Mouse (Mus musculus) stomach, embryonic 15.5 days (tissue): ENCODE measurements around the gene Inhbc. TPM values are rescaled to one million over a fixed set of nuclear protein-coding genes. Genes with fewer than 3 reads are reported as not detected.
"Not testable (repeated sequence)": the region's sequence is repeated elsewhere in the genome, so short reads cannot be mapped to it uniquely, and the experiment has no call there.

Experiments
- ATAC-seq: fragments of 200-750 bp; cut with Nextera tagmentation; 2 replicates; pipeline ENCODE4 v1.8.0; 2017; ENCODE audit warnings: low read depth, moderate number of reproducible peaks, moderate TSS enrichment; ENCODE audit not compliant: insufficient read depth, low FRiP score
- H3K27ac ChIP-seq: fragments of 300-500 bp; sonication (generic); 2 replicates; pipeline ENCODE4 v1.5.1; 2015; ENCODE audit warnings: mild to moderate bottlenecking, inconsistent platforms
- H3K27me3 ChIP-seq: fragments of 300-500 bp; sonication (generic); replicated peaks from 2 replicates; pipeline ENCODE4 v1.6.1; 2015; ENCODE audit warnings: inconsistent platforms
- H3K36me3 ChIP-seq: fragments of 300-500 bp; sonication (generic); 2 replicates; pipeline ENCODE4 v1.6.1; 2015; ENCODE audit warnings: inconsistent platforms
- H3K4me1 ChIP-seq: fragments of 300-500 bp; sonication (generic); 2 replicates; pipeline ENCODE4 v1.6.1; 2015; ENCODE audit warnings: inconsistent platforms
- H3K4me2 ChIP-seq: fragments of 300-500 bp; sonication (generic); 2 replicates; pipeline ENCODE4 v1.6.1; 2015; ENCODE audit warnings: mild to moderate bottlenecking, inconsistent platforms
- H3K4me3 ChIP-seq: fragments of 300-500 bp; sonication (generic); replicated peaks from 2 replicates; pipeline ENCODE4 v1.5.1; 2015; ENCODE audit warnings: inconsistent platforms
- H3K9ac ChIP-seq: fragments of 300-500 bp; sonication (generic); 2 replicates; pipeline ENCODE4 v1.6.1; 2015; ENCODE audit warnings: inconsistent platforms
- H3K9me3 ChIP-seq: fragments of 300-500 bp; sonication (generic); 2 replicates; pipeline ENCODE4 v1.6.1; 2016; ENCODE audit warnings: inconsistent platforms
- WGBS: fragments of 180-500 bp; shearing (Covaris S2); methylation state at CpG from one replicate; pipeline ENCODE4 v1.1.7; 2015; 5-methylcytosine and 5-hydroxymethylcytosine counted together
- polyA plus RNA-seq: library from polyadenylated mRNA; unstranded; fragments of >200 nt; fragmentation: Nextera tagmentation; extraction: Ambion mirVana; gene quantifications from 2 replicates; pipeline ENCODE4 v1.2.1, GENCODE M21; 2015

Gene Inhbc
- polyA plus RNA-seq, 1 experiment from 2014 or later, result 0.27 TPM

DNA sequence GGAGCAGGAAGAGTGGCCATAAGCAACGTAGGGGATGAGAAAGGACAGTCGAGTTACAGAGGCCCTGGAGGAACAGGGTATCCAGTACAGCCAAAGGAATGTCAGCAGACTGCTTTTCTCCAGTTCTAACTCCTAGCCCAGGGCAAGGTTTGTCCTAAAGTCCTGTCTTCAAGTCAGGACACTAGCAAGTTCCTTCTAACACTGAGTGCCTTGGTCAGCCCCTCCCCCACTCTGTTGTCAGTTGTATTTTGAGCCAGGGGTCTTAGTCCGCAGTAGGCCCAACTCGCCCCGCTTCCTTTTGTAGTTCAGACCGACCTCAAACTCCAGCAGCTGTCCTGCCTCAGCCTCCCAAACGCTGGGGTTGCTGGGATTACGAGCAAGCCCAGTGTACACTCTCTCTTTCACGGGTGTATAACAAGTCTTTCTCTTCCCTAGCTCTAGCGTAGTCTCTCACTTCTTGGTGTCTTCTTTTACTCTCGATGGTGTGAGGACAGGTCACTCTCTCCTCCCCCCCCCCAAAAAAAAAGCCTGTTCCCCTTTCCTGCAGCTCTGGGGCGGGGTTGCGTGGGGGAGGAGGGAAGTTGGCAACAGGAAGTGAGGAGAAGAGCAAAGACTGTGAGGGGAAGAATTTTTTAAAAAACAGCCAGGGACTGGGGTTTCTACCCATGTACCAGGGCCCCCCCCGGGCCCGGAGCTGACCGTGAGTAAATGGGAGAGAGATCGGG is 46.9 kb downstream of the Inhbc start:
- no peak overlapping the region for H3K27ac ChIP-seq
- H3K4me2 ChIP-seq, result no peak overlapping the region
- peaks cover 27% of the 10 kb centered on the region; the same call in 1 of the 2 replicates for H3K27me3 ChIP-seq
- H3K4me1 ChIP-seq, result peaks cover 17% of the 10 kb centered on the region
- H3K9ac ChIP-seq, result no peak overlapping the region
- no peak overlapping the region for H3K4me3 ChIP-seq
- no peaks in the 10 kb centered on the region for H3K36me3 ChIP-seq
- no peak for ATAC-seq
- 68% methylated on average over 17 of the region's 17 CpGs for WGBS
- no peaks in the 10 kb centered on the region for H3K9me3 ChIP-seq

DNA sequence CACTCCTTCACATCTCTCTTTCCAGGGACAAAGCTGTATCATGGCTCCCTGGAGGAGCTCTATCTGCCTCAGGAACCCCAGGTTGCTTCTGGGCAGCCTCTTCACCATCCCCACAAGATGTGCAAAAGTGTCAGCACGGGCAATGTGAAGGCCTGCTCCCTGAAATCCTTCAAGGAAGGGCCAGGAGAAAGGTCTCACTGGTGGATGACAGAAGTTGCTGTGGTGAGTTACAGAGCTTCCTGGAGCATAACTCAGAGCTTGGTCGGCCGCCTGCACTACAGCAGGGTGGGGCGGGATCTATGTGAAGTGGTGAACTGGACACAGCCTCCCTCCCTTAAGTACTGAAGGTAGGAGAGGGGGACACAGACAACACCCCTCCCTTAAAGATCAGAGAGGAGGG is 47.6 kb downstream of the Inhbc start:
- Histone ChIP-seq H3K9ac (no peak overlapping the region), H3K4me1 (peaks cover 17% of the 10 kb centered on the region), H3K4me2 (no peak overlapping the region), H3K9me3 (no peaks in the 10 kb centered on the region), H3K27ac (no peak overlapping the region), H3K4me3 (no peak overlapping the region), H3K27me3 (peaks cover 23% of the 10 kb centered on the region; the same call in 1 of the 2 replicates), H3K36me3 (no peaks in the 10 kb centered on the region)
- 63% methylated on average over 4 of the region's 4 CpGs for WGBS
- ATAC-seq, result no peak

DNA sequence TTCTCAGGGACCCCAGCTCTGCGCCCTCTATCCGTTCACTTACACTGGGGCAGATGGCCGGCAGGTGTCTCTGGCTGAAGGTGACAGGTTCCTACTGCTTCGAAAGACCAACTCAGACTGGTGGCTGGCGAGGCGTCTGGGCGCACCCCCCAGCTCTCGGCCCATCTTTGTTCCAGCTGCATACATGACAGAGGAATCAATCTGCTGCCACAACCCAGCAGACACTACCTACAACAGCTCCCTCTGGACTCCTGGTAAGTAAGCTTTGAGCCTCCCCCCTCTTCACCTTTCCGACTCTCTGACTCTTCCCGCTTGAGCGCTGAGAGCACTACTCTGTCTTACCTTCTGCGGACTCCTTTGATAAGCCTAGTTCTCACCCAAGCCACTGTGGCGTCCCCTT is 48.1 kb downstream of the Inhbc start:
- Histone ChIP-seq H3K4me1 (peaks cover 17% of the 10 kb centered on the region), H3K27ac (no peak overlapping the region), H3K36me3 (no peaks in the 10 kb centered on the region), H3K9ac (no peak overlapping the region), H3K4me3 (no peak overlapping the region), H3K9me3 (no peaks in the 10 kb centered on the region), H3K4me2 (no peak overlapping the region), H3K27me3 (0 out of 2 replicates have a peak, but pooled peaks cover 18% of the 10 kb centered on the region)
- 60% methylated on average over 13 of the region's 13 CpGs for WGBS
- ATAC-seq, result no peak

DNA sequence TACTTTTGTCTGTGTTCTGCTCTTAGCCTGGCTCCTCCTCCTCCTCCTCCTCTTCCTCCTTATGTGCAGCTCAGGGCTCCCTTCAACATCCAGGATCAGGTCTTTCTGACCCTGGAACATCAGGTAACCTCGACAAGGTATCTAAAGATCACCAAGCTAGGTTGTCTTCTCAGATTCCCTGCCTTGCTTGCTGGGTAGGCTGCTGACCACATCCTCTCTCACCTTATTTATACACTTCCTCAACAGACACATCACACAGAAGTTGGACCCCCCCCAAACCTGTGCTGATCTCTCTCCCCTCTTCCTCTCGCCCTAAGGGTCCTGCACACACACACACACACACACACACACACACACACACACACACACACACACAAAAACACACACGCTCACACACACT is 48.6 kb downstream of the Inhbc start, which contains the start of gene Arhgap9:
Gene Arhgap9 (plus strand): TSS at position 344 of the 400 bp plus-strand sequence.
- H3K36me3 ChIP-seq, result no peaks in the 10 kb centered on the region
- no peak within 1 kb of the TSS for H3K4me3 ChIP-seq
- no peak for ATAC-seq
- no peak within 1 kb of the TSS for H3K27ac ChIP-seq
- WGBS, result 66% methylated on average over 3 of the region's 3 CpGs
- 0 out of 2 replicates have a peak, but pooled peaks cover 13% of the 10 kb centered on the region for H3K27me3 ChIP-seq
- H3K9me3 ChIP-seq, result no peaks in the 10 kb centered on the region
- no peak within 1 kb of the TSS for H3K4me2 ChIP-seq
- H3K4me1 ChIP-seq, result peaks cover 12% of the 10 kb centered on the region
- no peak within 1 kb of the TSS for H3K9ac ChIP-seq

DNA sequence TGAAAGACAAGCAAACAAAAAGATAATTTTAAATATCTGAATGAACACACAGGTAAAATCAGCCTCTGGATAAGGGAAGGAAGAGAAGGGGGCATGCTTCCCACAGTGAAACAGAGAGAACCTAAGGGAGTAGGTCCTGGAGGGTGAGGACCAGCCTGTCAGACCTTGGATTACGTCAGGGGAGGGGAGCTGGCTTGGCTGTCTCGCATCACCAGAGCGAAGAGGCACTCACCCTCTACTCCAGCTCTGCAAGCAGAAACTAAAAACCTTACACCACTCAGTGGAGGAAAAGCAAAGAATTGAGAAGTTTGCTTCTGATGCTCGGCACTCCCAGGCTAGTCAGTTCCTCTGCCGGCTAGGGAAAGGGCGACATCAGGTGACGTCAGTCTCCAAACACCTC is 50.3 kb downstream of the Inhbc start:
- WGBS, result 65% methylated on average over 7 of the region's 7 CpGs
- ATAC-seq, result no peak
- H3K27me3 ChIP-seq, result 0 out of 2 replicates have a peak, but pooled peaks cover 2% of the 10 kb centered on the region
- no peaks in the 10 kb centered on the region for H3K9me3 ChIP-seq
- H3K4me2 ChIP-seq, result no peak overlapping the region
- H3K27ac ChIP-seq, result no peak overlapping the region
- H3K36me3 ChIP-seq, result no peaks in the 10 kb centered on the region
- no peaks in the 10 kb centered on the region for H3K4me1 ChIP-seq
- H3K9ac ChIP-seq, result no peak overlapping the region
- no peak overlapping the region for H3K4me3 ChIP-seq

DNA sequence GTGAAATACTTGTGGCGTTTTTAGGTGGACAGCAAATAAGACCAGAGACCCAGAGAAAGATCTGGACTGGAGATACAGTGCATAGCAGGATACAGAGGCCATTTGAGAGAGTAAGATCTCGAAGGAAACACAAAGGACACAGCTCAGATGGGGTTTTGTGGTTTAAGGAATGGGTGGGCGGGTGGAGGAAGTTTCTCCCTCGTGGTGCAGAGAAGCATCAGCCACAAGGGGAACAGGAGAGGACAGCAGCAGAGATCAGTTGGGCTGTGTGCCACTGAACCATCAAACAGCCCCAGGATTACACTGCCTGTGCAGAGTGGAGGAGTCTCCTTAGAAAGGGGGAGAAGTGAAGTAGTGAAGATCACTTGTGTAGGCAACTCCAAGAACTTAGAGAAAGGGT is 52.2 kb downstream of the Inhbc start:
- Histone ChIP-seq H3K27me3 (no peaks in the 10 kb centered on the region), H3K4me1 (no peaks in the 10 kb centered on the region), H3K36me3 (no peaks in the 10 kb centered on the region), H3K27ac (no peak overlapping the region), H3K4me2 (no peak overlapping the region), H3K9me3 (no peaks in the 10 kb centered on the region), H3K9ac (no peak overlapping the region), H3K4me3 (no peak overlapping the region)
- ATAC-seq, result no peak
- 44% methylated on average over 4 of the region's 4 CpGs for WGBS

DNA sequence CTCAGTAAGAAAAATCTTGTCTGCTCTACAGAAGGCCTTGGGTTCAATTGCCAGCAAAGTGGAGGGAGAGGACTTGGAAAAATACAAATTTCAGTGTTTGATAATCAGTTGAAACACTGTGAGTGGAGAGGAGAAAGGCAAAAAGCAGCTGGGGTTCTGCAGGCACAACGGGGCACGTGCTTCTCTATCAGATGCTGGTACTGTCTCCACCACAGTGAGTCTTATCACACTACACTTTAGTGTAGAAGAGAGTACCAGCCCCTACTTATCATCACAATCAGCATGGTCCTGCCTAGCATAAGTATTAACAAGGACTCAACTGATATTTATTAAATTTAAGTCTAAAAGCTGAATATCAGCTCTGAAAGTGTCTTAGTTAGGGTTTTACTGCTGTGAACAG is 53.0 kb downstream of the Inhbc start:
- Histone ChIP-seq H3K27ac (no peak overlapping the region), H3K9me3 (no peaks in the 10 kb centered on the region), H3K36me3 (no peaks in the 10 kb centered on the region), H3K4me1 (no peaks in the 10 kb centered on the region), H3K27me3 (no peaks in the 10 kb centered on the region), H3K4me3 (no peak overlapping the region), H3K9ac (no peak overlapping the region), H3K4me2 (no peak overlapping the region)
- WGBS, result 78% methylated on average over 2 of the region's 2 CpGs
- no peak for ATAC-seq

DNA sequence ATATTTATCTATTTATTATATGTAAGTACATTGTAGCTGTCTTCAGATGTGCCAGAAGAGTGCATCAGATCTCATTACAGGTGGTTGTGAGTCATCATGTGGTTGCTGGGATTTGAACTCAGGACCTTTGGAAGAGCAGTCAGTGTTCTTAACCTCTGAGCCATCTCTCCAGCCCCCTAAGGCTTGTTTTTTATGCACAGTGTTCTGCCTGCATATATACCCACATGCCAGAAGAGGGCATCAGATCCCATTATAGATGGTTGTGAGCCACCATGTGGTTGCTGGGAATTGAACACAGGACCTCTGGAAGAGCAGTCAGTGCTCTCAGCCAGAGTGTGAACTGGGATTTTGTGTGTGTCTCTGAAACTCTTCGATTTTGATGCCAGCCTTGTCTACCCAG is 55.3 kb downstream of the Inhbc start:
- H3K4me1 ChIP-seq, result peaks cover 10% of the 10 kb centered on the region; the same call in 1 of the 2 replicates
- H3K27me3 ChIP-seq, H3K4me2 ChIP-seq, H3K9me3 ChIP-seq, H3K4me3 ChIP-seq, H3K36me3 ChIP-seq, H3K9ac ChIP-seq, H3K27ac ChIP-seq, ATAC-seq: not testable (repeated sequence)
- WGBS, result 74% methylated on average over 1 of the region's 1 CpGs

DNA sequence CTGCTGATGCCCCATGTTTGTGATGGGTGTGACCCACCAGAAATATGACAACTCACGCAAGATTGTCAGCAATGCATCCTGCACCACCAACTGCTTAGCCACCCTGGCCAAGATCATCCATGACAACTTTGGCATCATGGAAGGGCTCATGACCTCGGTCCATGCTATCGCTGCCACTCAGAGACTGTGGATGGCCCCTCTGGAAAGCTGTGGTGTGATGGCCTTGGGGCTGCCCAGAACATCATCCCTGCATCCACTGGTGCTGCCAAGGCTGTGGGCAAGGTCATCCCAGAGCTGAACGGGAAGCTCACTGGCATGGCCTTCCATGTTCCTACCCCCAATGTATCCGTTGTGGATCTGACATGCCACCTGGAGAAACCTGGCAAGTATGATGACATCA is 56.7 kb downstream of the Inhbc start:
- H3K36me3 ChIP-seq, H3K4me2 ChIP-seq, H3K27ac ChIP-seq, H3K4me3 ChIP-seq, H3K9ac ChIP-seq, H3K27me3 ChIP-seq, ATAC-seq, H3K9me3 ChIP-seq: not testable (repeated sequence)
- H3K4me1 ChIP-seq, result peaks cover 10% of the 10 kb centered on the region; the same call in 1 of the 2 replicates
- 93% methylated on average over 5 of the region's 5 CpGs for WGBS

DNA sequence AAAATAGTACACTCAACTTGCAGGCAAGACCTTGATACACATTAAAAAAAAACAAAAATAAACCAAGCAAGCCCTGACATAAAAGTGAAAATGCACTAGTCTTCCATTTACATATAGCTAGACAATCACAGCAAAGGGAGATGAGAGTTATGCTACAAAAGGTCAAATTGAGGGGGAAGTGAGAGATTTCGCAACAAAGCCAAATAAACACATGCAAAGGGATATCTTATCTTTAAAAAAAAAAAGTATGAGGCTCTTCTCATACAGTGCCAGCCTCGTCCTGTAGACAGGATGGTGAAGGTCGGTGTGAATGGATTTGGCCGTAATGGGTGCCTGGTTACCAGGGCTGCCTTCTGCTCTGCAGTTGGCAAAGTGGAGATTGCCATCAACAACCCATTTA is 57.4 kb downstream of the Inhbc start:
- peaks cover 10% of the 10 kb centered on the region; the same call in 1 of the 2 replicates for H3K4me1 ChIP-seq
- no peak overlapping the region for H3K27ac ChIP-seq
- H3K36me3 ChIP-seq, result peaks cover 13% of the 10 kb centered on the region
- no peak overlapping the region for H3K9ac ChIP-seq
- H3K9me3 ChIP-seq, result no peaks in the 10 kb centered on the region
- no peak overlapping the region for H3K4me2 ChIP-seq
- no peak overlapping the region for H3K4me3 ChIP-seq
- no peak for ATAC-seq
- no peaks in the 10 kb centered on the region for H3K27me3 ChIP-seq
- 73% methylated on average over 4 of the region's 4 CpGs for WGBS

DNA sequence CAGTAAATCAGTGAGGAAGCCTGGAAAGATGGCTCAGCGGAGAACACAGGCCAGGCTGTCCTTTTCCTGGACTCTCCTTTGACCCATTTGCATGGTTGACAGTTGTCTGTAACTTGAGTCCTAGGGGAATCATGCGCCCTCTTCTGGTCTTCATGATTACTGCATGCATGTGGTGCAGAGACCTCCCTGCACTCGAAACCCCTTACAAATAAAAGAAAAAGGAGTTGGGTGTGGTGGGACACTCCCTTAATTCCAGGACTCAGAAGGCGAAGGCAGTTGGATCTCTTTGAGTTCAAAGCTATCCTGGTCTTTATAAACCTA is 57.9 kb downstream of the Inhbc start:
- peaks cover 19% of the 10 kb centered on the region for H3K36me3 ChIP-seq
- no peaks in the 10 kb centered on the region for H3K9me3 ChIP-seq
- peaks cover 10% of the 10 kb centered on the region; the same call in 1 of the 2 replicates for H3K4me1 ChIP-seq
- peak overlapping the region; percentile 81 for H3K27ac ChIP-seq
- H3K4me2 ChIP-seq, result peak overlapping the region; percentile 75
- peak overlapping the region; percentile 79 for H3K4me3 ChIP-seq
- ATAC-seq, result peak; percentile 40; the same call in 1 of the 2 replicates
- H3K9ac ChIP-seq, result peak overlapping the region; percentile 56; the same call in 1 of the 2 replicates
- no peaks in the 10 kb centered on the region for H3K27me3 ChIP-seq
- 3% methylated on average over 4 of the region's 4 CpGs for WGBS

DNA sequence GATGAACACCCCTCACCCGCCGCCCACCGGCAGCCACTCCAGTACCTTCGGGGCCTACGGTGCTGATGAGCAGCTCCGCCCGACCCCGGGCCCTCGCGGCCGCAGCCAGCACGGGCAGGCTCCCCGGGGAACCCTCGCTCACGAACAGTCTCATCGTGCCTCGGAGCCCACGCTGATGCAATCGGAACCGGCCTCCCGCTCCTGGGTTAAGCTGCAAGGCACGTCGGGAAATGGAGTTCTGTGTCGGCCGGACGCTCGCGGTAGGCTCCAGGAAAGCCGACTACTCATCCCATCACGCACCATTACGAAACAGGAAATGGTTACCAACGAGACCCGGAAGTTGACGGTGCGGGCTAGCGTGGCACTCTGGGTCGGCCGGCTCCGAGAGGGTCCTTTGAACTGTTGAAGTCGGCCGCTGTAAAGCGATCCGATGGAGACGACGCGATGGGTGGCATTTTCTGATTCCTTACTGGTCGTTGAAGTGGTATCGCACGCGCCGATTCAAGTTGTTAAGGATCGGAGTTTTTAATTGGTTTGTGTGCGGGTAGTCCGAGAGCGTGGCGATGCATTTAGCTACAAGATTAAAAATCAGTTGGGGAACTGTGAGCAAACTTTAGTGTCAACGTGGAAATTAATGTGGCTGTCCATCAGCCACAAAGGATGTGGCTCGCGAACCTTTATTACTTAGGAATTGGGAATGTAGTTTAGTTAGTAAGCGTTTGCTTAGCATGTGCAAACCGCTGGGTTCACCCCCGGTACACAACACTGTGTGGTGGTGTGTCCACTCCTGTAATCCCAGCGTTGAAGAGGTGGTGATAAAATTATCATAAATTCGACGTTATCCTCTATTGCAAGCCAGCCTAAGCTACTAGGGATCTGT is 58.5 kb downstream of the Inhbc start, which contains the start of gene Mars:
Gene Mars (minus strand): TSS at position 311 of the 880 bp plus-strand sequence.
- Histone ChIP-seq H3K36me3 (peaks cover 24% of the 10 kb centered on the region), H3K9me3 (no peaks in the 10 kb centered on the region), H3K9ac (peak within 1 kb of the TSS; percentile 68), H3K27me3 (no peaks in the 10 kb centered on the region), H3K27ac (peak within 1 kb of the TSS; percentile 81), H3K4me1 (peaks cover 10% of the 10 kb centered on the region; the same call in 1 of the 2 replicates), H3K4me2 (peak within 1 kb of the TSS; percentile 75), H3K4me3 (peak within 1 kb of the TSS; percentile 79)
- ATAC-seq, result peak; percentile 97
- WGBS, result under 1% methylated on average over 65 of the region's 65 CpGs
